Mouse (Mus musculus): Measurements from ENCODE around the gene Ccl1. TPM values are rescaled to one million over a fixed set of nuclear protein-coding genes. Genes with fewer than 3 reads are reported as not detected.

The Ccl1 gene
- total and polyA plus RNA-seq, 2 experiments from 2014 or later, result not detected

DNA sequence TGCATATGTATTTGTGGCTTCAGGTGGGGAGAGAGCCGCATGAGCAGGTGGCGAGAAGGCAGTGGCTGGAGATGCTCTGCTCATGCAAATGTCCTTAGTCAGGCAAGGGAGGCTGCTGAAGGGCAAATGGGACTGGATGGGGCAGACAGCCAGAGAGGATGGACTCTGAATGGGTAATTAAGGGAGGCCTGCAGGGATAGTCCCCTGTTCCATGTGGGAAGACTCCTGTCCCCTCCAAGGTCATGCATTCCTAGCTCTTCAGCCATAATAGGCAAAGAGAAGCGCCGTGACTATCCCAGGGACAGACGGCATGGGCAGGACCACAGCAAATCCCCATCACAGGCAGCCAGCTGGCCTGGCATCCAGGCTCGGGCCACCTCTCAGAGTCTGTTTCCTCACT, 55.5 kb downstream of the Ccl1 start:
- whole genome bisulfite sequencing, result 52% methylated on average over 6 of the region's 6 CpGs
- DNase-seq (ENCODE audit: low spot score) (peak; percentile 44), ATAC-seq (0 out of 2 replicates have a peak, but pooled peaks have one; percentile 53)

DNA sequence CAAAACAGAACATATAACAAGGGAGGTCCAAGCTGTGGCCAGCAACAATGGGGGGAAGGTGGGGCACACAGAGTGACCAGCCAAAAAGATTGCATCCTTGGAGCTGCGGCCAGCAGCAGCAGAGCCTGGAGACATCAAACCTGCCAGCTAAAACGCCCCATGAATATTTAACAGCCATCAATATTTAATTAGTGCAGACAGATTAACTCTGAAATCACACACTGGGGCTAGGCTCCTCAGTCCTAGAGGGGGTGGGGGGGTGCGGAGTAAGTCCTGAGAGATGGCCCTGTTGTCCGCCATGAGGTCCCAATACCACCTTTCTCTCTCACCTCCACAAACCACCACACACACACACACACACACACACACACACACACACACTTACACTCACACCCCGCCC, 68.1 kb downstream of the Ccl1 start:
- no peaks in the 10 kb centered on the region for H3K9me3 ChIP-seq (ENCODE audit: low read length)
- DNase-seq (ENCODE audit: low spot score), result peak; percentile 46

More for the DNA sequence above, 55.5 kb downstream of the Ccl1 start:
- TF ChIP-seq CTCF (IDR thresholded peaks at IDR 0.05; ENCODE audit: low read depth), result no peak
- Histone ChIP-seq H3K27me3 (ENCODE audit: insufficient read depth, low read length) (no peaks in the 10 kb centered on the region), H3K9me3 (ENCODE audit: low read length) (no peaks in the 10 kb centered on the region), H3K36me3 (ENCODE audit: insufficient read depth, low read length) (no peaks in the 10 kb centered on the region), H3K4me1 (ENCODE audit: insufficient read depth, low read length) (peaks cover 4% of the 10 kb centered on the region; the same call in 1 of the 2 replicates), H3K9ac (replicated peaks; ENCODE audit: low read length) (no peak overlapping the region), H3K4me2 (ENCODE audit: low read depth, low read length) (no peak overlapping the region), H3K4me3 (ENCODE audit: low read length) (no peak overlapping the region), H3K27ac (no peak overlapping the region)

DNA sequence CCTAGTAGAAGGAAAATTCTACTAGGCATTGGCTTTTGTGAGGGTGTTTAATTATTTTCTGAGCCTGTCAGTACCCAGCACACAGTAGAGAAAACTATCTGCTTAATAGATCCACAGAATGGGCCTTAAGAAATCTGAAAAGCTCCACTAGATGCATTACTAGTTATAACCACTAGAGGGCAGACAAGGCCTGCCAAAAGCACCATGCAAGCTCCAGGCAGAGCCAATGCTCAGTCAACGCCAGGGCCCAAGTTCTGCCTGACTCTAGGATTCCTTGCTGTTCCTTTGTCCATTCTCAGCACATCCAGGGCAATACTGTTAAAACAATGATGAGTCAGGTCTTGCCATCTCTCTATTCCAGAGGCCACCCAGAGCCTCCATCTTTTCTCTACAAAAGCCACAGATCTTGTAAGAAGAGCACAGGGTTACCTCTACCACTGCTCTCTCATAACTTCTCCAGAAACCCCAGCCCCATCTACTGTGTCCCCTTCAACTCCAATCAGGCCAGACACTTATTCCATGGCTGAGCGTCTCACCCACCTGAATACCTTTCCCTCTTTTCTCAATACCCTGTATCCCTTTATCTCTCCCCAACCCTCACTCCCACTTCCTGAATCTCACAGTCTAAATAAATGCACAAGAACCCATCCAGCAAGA, 69.8 kb downstream of the Ccl1 start:
- Histone ChIP-seq H3K27me3 (ENCODE audit: insufficient read depth, low read length) (no peaks in the 10 kb centered on the region), H3K4me2 (ENCODE audit: low read depth, low read length) (no peak overlapping the region), H3K4me3 (ENCODE audit: low read length) (no peak overlapping the region), H3K36me3 (ENCODE audit: insufficient read depth, low read length) (no peaks in the 10 kb centered on the region), H3K9me3 (ENCODE audit: low read length) (no peaks in the 10 kb centered on the region), H3K27ac (no peak overlapping the region), H3K9ac (replicated peaks; ENCODE audit: low read length) (no peak overlapping the region), H3K4me1 (ENCODE audit: insufficient read depth, low read length) (no peaks in the 10 kb centered on the region)
- peak; percentile 57; the same call in 1 of the 2 replicates for ATAC-seq
- peak; percentile 90 for DNase-seq (ENCODE audit: low spot score)
- peak; percentile 95 for TF ChIP-seq CTCF (IDR thresholded peaks at IDR 0.05; ENCODE audit: low read depth)
- 41% methylated on average over 2 of the region's 2 CpGs for WGBS

More for the DNA sequence above, 68.1 kb downstream of the Ccl1 start:
- Histone ChIP-seq H3K4me2 (ENCODE audit: low read depth, low read length) (no peak overlapping the region), H3K36me3 (ENCODE audit: insufficient read depth, low read length) (no peaks in the 10 kb centered on the region), H3K4me1 (ENCODE audit: insufficient read depth, low read length) (no peaks in the 10 kb centered on the region), H3K27ac (no peak overlapping the region), H3K27me3 (ENCODE audit: insufficient read depth, low read length) (no peaks in the 10 kb centered on the region), H3K4me3 (ENCODE audit: low read length) (no peak overlapping the region), H3K9ac (replicated peaks; ENCODE audit: low read length) (no peak overlapping the region)
- no peak for TF ChIP-seq CTCF (IDR thresholded peaks at IDR 0.05; ENCODE audit: low read depth)
- WGBS, result 43% methylated on average over 5 of the region's 5 CpGs
- ATAC-seq, result peak; percentile 41; the same call in 1 of the 2 replicates

DNA sequence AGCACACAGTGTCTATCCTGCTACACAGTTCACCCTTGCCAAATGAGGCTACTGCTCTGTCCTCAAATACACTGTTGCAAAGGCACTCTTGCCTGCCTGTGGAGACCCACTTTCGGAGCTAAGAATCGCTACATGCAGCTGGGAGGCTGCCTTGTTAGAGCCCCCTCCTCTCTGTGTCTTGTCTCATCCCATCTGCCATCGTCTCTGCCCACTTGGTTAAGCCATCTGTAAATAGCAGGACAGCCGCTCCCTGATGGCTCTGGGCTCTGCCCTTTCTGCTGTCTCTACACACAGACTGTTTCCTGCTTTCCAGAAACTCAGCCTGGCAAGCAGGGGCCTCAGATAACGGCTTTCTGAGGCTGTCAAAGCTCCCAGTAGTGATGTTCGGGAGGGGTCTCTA, 71.5 kb downstream of the Ccl1 start:
- Histone ChIP-seq H3K4me2 (ENCODE audit: low read depth, low read length) (no peak overlapping the region), H3K9me3 (ENCODE audit: low read length) (no peaks in the 10 kb centered on the region), H3K27me3 (ENCODE audit: insufficient read depth, low read length) (no peaks in the 10 kb centered on the region; the same call in 1 of the 2 replicates), H3K27ac (no peak overlapping the region), H3K4me1 (ENCODE audit: insufficient read depth, low read length) (no peaks in the 10 kb centered on the region), H3K4me3 (ENCODE audit: low read length) (no peak overlapping the region), H3K9ac (replicated peaks; ENCODE audit: low read length) (0 out of 2 replicates have a peak overlapping the region, but pooled peaks have one; percentile 24), H3K36me3 (ENCODE audit: insufficient read depth, low read length) (no peaks in the 10 kb centered on the region)
- DNase-seq (ENCODE audit: low spot score) (peak; percentile 60), ATAC-seq (0 out of 2 replicates have a peak, but pooled peaks have one; percentile 41)
- WGBS, result 46% methylated on average over 6 of the region's 6 CpGs
- TF ChIP-seq CTCF (IDR thresholded peaks at IDR 0.05; ENCODE audit: low read depth), result no peak

DNA sequence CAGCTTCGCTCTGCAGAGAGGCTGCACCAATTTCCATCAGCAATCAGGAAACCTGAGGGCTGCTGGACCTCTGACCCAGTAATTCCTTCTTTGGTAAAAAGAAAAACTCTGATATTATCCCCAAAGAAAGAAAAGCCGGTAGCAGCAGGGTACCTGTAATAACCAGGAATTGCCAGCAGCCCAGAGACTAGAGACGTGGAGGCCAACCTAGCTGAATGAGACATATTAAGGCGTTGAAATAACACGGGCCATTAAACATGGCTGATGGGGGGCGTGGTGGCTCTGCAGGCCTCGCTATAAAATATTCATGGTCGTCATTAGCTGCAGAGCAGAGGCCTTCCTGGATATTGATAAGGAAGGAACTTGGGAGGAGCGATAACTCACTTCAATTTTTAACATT, 78.5 kb downstream of the Ccl1 start:
- ATAC-seq, result no peak
- Histone ChIP-seq H3K27me3 (ENCODE audit: insufficient read depth, low read length) (no peaks in the 10 kb centered on the region; the same call in 1 of the 2 replicates), H3K9me3 (ENCODE audit: low read length) (no peaks in the 10 kb centered on the region), H3K27ac (no peak overlapping the region), H3K4me1 (ENCODE audit: insufficient read depth, low read length) (no peaks in the 10 kb centered on the region), H3K9ac (replicated peaks; ENCODE audit: low read length) (no peak overlapping the region), H3K4me2 (ENCODE audit: low read depth, low read length) (no peak overlapping the region), H3K4me3 (ENCODE audit: low read length) (no peak overlapping the region), H3K36me3 (ENCODE audit: insufficient read depth, low read length) (no peaks in the 10 kb centered on the region)
- WGBS, result 55% methylated on average over 9 of the region's 9 CpGs
- TF ChIP-seq CTCF (IDR thresholded peaks at IDR 0.05; ENCODE audit: low read depth), result no peak
- no peak for DNase-seq (ENCODE audit: low spot score)

DNA sequence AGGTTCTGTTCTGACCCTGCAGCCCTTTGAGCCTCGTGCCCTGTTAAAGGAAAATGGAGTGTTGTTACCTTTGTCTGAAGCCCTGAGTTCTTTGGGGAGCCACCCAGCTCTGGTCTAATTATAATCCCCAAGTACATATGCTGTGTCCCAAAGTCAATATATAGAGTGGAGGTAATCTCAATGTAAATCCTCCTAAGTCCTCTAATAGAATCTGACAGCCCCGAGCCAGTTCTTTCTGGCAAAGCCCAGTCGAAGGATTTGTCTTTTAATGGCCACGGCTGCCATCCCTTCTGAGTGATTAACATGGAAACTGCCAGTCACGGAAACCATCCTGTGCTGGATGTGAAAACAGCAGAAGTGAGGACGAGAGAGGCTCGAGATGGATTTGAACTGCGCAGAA, 79.6 kb downstream of the Ccl1 start:
- DNase-seq (ENCODE audit: low spot score), result no peak
- no peak for TF ChIP-seq CTCF (IDR thresholded peaks at IDR 0.05; ENCODE audit: low read depth)
- 55% methylated on average over 8 of the region's 8 CpGs for WGBS

DNA sequence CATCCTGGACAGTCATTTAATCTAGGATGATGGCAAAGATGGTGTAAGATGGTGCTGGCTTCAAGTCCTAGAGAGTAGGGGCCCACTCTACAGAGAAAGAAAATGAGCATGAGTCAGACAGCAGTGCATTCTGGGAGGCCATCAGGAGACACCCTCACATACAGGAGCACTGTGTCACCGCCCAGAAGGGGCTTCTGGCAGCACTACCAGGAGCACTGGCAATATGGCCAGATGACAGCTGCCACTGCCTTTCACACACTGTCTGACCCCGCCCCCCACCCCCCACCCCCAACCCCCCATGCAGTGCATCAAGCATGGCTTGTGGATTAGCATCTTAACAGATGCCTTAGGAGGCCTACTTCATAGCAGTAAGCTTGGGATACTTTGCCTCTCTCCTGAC, 89.0 kb downstream of the Ccl1 start:
- no peak for ATAC-seq
- H3K27me3 ChIP-seq (ENCODE audit: insufficient read depth, low read length), result no peaks in the 10 kb centered on the region
- no peaks in the 10 kb centered on the region for H3K36me3 ChIP-seq (ENCODE audit: insufficient read depth, low read length)
- H3K9me3 ChIP-seq (ENCODE audit: low read length), result no peaks in the 10 kb centered on the region
- H3K4me3 ChIP-seq (ENCODE audit: low read length), result no peak overlapping the region
- no peak for DNase-seq (ENCODE audit: low spot score)
- no peaks in the 10 kb centered on the region for H3K4me1 ChIP-seq (ENCODE audit: insufficient read depth, low read length)
- no peak overlapping the region for H3K27ac ChIP-seq
- H3K4me2 ChIP-seq (ENCODE audit: low read depth, low read length), result no peak overlapping the region
- TF ChIP-seq CTCF (IDR thresholded peaks at IDR 0.05; ENCODE audit: low read depth), result no peak
- WGBS, result 49% methylated on average over 2 of the region's 2 CpGs
- no peak overlapping the region for H3K9ac ChIP-seq (replicated peaks; ENCODE audit: low read length)

More for the DNA sequence above, 79.6 kb downstream of the Ccl1 start:
- H3K4me3 ChIP-seq (ENCODE audit: low read length), result no peak overlapping the region
- H3K9ac ChIP-seq (replicated peaks; ENCODE audit: low read length), result no peak overlapping the region
- no peaks in the 10 kb centered on the region; the same call in 1 of the 2 replicates for H3K27me3 ChIP-seq (ENCODE audit: insufficient read depth, low read length)
- no peaks in the 10 kb centered on the region for H3K9me3 ChIP-seq (ENCODE audit: low read length)
- ATAC-seq, result no peak
- no peak overlapping the region for H3K4me2 ChIP-seq (ENCODE audit: low read depth, low read length)
- no peaks in the 10 kb centered on the region for H3K36me3 ChIP-seq (ENCODE audit: insufficient read depth, low read length)
- no peaks in the 10 kb centered on the region for H3K4me1 ChIP-seq (ENCODE audit: insufficient read depth, low read length)
- H3K27ac ChIP-seq, result no peak overlapping the region
